Mouse (Mus musculus) neural tube, embryonic 12.5 days (tissue): ENCODE measurements around the gene Camk2d. TPM values are rescaled to one million over a fixed set of nuclear protein-coding genes. Genes with fewer than 3 reads are reported as not detected.
A peak's percentile ranks its signal among the peaks of the same experiment; 100 is the strongest.

Experiments
- ATAC-seq: fragments of 200-750 bp; cut with Nextera tagmentation; 2 replicates; pipeline ENCODE4 v1.8.0; 2017; ENCODE audit warnings: low read depth, mild to moderate bottlenecking, moderate TSS enrichment, moderate library complexity; ENCODE audit not compliant: low FRiP score
- H3K27ac ChIP-seq: fragments of 300-500 bp; sonication (generic); 2 replicates; pipeline ENCODE4 v1.5.1; 2016
- H3K27me3 ChIP-seq: fragments of 300-500 bp; sonication (generic); replicated peaks from 2 replicates; pipeline ENCODE4 v1.6.1; 2016; ENCODE audit warnings: mild to moderate bottlenecking
- H3K36me3 ChIP-seq: fragments of 300-500 bp; sonication (generic); 2 replicates; pipeline ENCODE4 v1.6.1; 2016; ENCODE audit warnings: mild to moderate bottlenecking
- H3K4me1 ChIP-seq: fragments of 300-500 bp; sonication (generic); 2 replicates; pipeline ENCODE4 v1.6.1; 2016
- H3K4me2 ChIP-seq: fragments of 300-500 bp; sonication (generic); replicated peaks from 2 replicates; pipeline ENCODE4 v1.6.1; 2016; ENCODE audit warnings: mild to moderate bottlenecking
- H3K4me3 ChIP-seq: fragments of 300-500 bp; sonication (generic); 2 replicates; pipeline ENCODE4 v1.5.1; 2016
- H3K9ac ChIP-seq: fragments of 300-500 bp; sonication (generic); 2 replicates; pipeline ENCODE4 v1.6.1; 2016; ENCODE audit warnings: mild to moderate bottlenecking
- H3K9me3 ChIP-seq: fragments of 300-500 bp; sonication (generic); 2 replicates; pipeline ENCODE4 v1.6.1; 2016; ENCODE audit warnings: mild to moderate bottlenecking
- WGBS: fragments of 180-500 bp; shearing (Covaris S2); methylation state at CpG from one replicate; pipeline ENCODE4 v1.1.7; 2016; 5-methylcytosine and 5-hydroxymethylcytosine counted together
- polyA plus RNA-seq: library from polyadenylated mRNA; unstranded; fragments of >200 nt; fragmentation: Nextera tagmentation; extraction: Ambion mirVana; gene quantifications from 2 replicates; pipeline ENCODE4 v1.2.1, GENCODE M21; 2016

The Camk2d gene
- polyA plus RNA-seq, 1 experiment from 2014 or later, result 31.4 TPM

GRCm38 (mm10) chr3:126776001-126776400, 179.9 kb downstream of the Camk2d start:
- Histone ChIP-seq H3K4me1 (0 out of 2 replicates have a peak, but pooled peaks cover 1% of the 10 kb centered on the region), H3K4me2 (no peak overlapping the region), H3K27ac (no peak overlapping the region), H3K9ac (no peak overlapping the region), H3K9me3 (no peaks in the 10 kb centered on the region), H3K4me3 (no peak overlapping the region), H3K27me3 (no peaks in the 10 kb centered on the region), H3K36me3 (no peaks in the 10 kb centered on the region)
- no peak for ATAC-seq

GRCm38 (mm10) chr3:126777101-126777500, 181.0 kb downstream of the Camk2d start:
- no peaks in the 10 kb centered on the region for H3K4me1 ChIP-seq

GRCm38 (mm10) chr3:126777879-126778278, 181.8 kb downstream of the Camk2d start:
- Histone ChIP-seq H3K4me2 (no peak overlapping the region), H3K27me3 (no peaks in the 10 kb centered on the region), H3K9ac (no peak overlapping the region), H3K4me3 (no peak overlapping the region), H3K9me3 (no peaks in the 10 kb centered on the region), H3K4me1 (no peaks in the 10 kb centered on the region), H3K27ac (no peak overlapping the region), H3K36me3 (no peaks in the 10 kb centered on the region)
- no peak for ATAC-seq
- 83% methylated on average over 1 of the region's 1 CpGs for WGBS

More at GRCm38 (mm10) chr3:126777101-126777500, 181.0 kb downstream of the Camk2d start:
- no peak overlapping the region for H3K27ac ChIP-seq
- H3K4me3 ChIP-seq, result no peak overlapping the region
- no peak overlapping the region for H3K4me2 ChIP-seq
- no peaks in the 10 kb centered on the region for H3K36me3 ChIP-seq
- H3K9me3 ChIP-seq, result no peaks in the 10 kb centered on the region
- H3K27me3 ChIP-seq, result no peaks in the 10 kb centered on the region
- no peak overlapping the region for H3K9ac ChIP-seq
- ATAC-seq, result no peak
- 94% methylated on average over 9 of the region's 9 CpGs for WGBS

GRCm38 (mm10) chr3:126780014-126780615, 184.0 kb downstream of the Camk2d start:
- no peak overlapping the region for H3K27ac ChIP-seq
- H3K9ac ChIP-seq, result no peak overlapping the region
- H3K9me3 ChIP-seq, result no peaks in the 10 kb centered on the region
- H3K4me1 ChIP-seq, result no peaks in the 10 kb centered on the region
- H3K4me2 ChIP-seq, result no peak overlapping the region
- no peak for ATAC-seq
- no peak overlapping the region for H3K4me3 ChIP-seq
- WGBS, result 86% methylated on average over 5 of the region's 5 CpGs
- H3K36me3 ChIP-seq, result no peaks in the 10 kb centered on the region
- no peaks in the 10 kb centered on the region for H3K27me3 ChIP-seq

- H3K36me3 ChIP-seq, result no peaks in the 10 kb centered on the region
- no peaks in the 10 kb centered on the region for H3K9me3 ChIP-seq
- no peak overlapping the region for H3K9ac ChIP-seq
- no peaks in the 10 kb centered on the region for H3K4me1 ChIP-seq
- WGBS, result 76% methylated on average over 2 of the region's 2 CpGs
- peak; percentile 48 for ATAC-seq
- no peak overlapping the region for H3K4me3 ChIP-seq
- H3K4me2 ChIP-seq, result no peak overlapping the region
- H3K27ac ChIP-seq, result no peak overlapping the region
- no peaks in the 10 kb centered on the region for H3K27me3 ChIP-seq
Observed at GRCm38 (mm10) chr3:126793035-126793964, 197.2 kb downstream of the Camk2d start.

- Histone ChIP-seq H3K4me2 (no peak overlapping the region), H3K9ac (no peak overlapping the region), H3K4me3 (no peak overlapping the region), H3K4me1 (no peaks in the 10 kb centered on the region), H3K9me3 (no peaks in the 10 kb centered on the region), H3K36me3 (no peaks in the 10 kb centered on the region), H3K27ac (no peak overlapping the region), H3K27me3 (no peaks in the 10 kb centered on the region)
- no peak for ATAC-seq
- WGBS, result 89% methylated on average over 3 of the region's 3 CpGs
Observed at GRCm38 (mm10) chr3:126795904-126796303, 199.8 kb downstream of the Camk2d start.

GRCm38 (mm10) chr3:126797025-126797424, 200.9 kb downstream of the Camk2d start:
- Histone ChIP-seq H3K4me1 (no peaks in the 10 kb centered on the region), H3K9me3 (no peaks in the 10 kb centered on the region), H3K27me3 (no peaks in the 10 kb centered on the region), H3K36me3 (no peaks in the 10 kb centered on the region), H3K4me3 (no peak overlapping the region), H3K27ac (no peak overlapping the region), H3K4me2 (no peak overlapping the region), H3K9ac (no peak overlapping the region)
- 90% methylated on average over 3 of the region's 3 CpGs for WGBS
- no peak for ATAC-seq

GRCm38 (mm10) chr3:126797810-126798209, 201.7 kb downstream of the Camk2d start:
- Histone ChIP-seq H3K27ac (no peak overlapping the region), H3K4me1 (no peaks in the 10 kb centered on the region), H3K27me3 (no peaks in the 10 kb centered on the region), H3K9ac (no peak overlapping the region), H3K4me2 (no peak overlapping the region), H3K36me3 (no peaks in the 10 kb centered on the region), H3K9me3 (no peaks in the 10 kb centered on the region), H3K4me3 (no peak overlapping the region)
- ATAC-seq, result no peak
- WGBS, result 88% methylated on average over 3 of the region's 3 CpGs

GRCm38 (mm10) chr3:126802988-126803387, 206.9 kb downstream of the Camk2d start:
- Histone ChIP-seq H3K4me2 (no peak overlapping the region), H3K4me1 (no peaks in the 10 kb centered on the region), H3K36me3 (no peaks in the 10 kb centered on the region), H3K9ac (no peak overlapping the region), H3K27ac (no peak overlapping the region), H3K4me3 (no peak overlapping the region), H3K27me3 (no peaks in the 10 kb centered on the region), H3K9me3 (no peaks in the 10 kb centered on the region)
- no peak for ATAC-seq
- WGBS, result 88% methylated on average over 6 of the region's 6 CpGs

- no peak overlapping the region for H3K27ac ChIP-seq
- no peaks in the 10 kb centered on the region for H3K27me3 ChIP-seq
- H3K36me3 ChIP-seq, result no peaks in the 10 kb centered on the region
- no peak overlapping the region for H3K9ac ChIP-seq
- H3K4me1 ChIP-seq, result no peaks in the 10 kb centered on the region
- no peak for ATAC-seq
- WGBS, result 73% methylated on average over 5 of the region's 5 CpGs
- H3K4me3 ChIP-seq, result no peak overlapping the region
- no peak overlapping the region for H3K4me2 ChIP-seq
- H3K9me3 ChIP-seq, result no peaks in the 10 kb centered on the region
Observed at GRCm38 (mm10) chr3:126804968-126805367, 208.9 kb downstream of the Camk2d start.

- Histone ChIP-seq H3K9me3 (no peaks in the 10 kb centered on the region), H3K27me3 (no peaks in the 10 kb centered on the region), H3K27ac (no peak overlapping the region), H3K9ac (no peak overlapping the region), H3K4me2 (no peak overlapping the region), H3K36me3 (no peaks in the 10 kb centered on the region), H3K4me1 (no peaks in the 10 kb centered on the region), H3K4me3 (no peak overlapping the region)
- ATAC-seq, result no peak
- WGBS, result 64% methylated on average over 4 of the region's 4 CpGs
Observed at GRCm38 (mm10) chr3:126806145-126806544, 210.0 kb downstream of the Camk2d start.

- no peak overlapping the region for H3K4me3 ChIP-seq
- H3K4me1 ChIP-seq, result no peaks in the 10 kb centered on the region
- no peak overlapping the region for H3K9ac ChIP-seq
- no peaks in the 10 kb centered on the region for H3K27me3 ChIP-seq
- no peaks in the 10 kb centered on the region for H3K36me3 ChIP-seq
- WGBS, result 80% methylated on average over 3 of the region's 3 CpGs
- no peak for ATAC-seq
- H3K4me2 ChIP-seq, result no peak overlapping the region
- no peaks in the 10 kb centered on the region for H3K9me3 ChIP-seq
- H3K27ac ChIP-seq, result no peak overlapping the region
Observed at GRCm38 (mm10) chr3:126809915-126810314, 213.8 kb downstream of the Camk2d start.
